Mouse (Mus musculus): ENCODE measurements around the gene Mmp15.

Gene Mmp15

GRCm38 (mm10) chr8:95341721-95342120 is 10.3 kb upstream of the Mmp15 start:
- no peak for DNase-seq (ENCODE audit: extremely low spot score)

- no peak for DNase-seq (ENCODE audit: extremely low spot score)
Observed at GRCm38 (mm10) chr8:95344668-95345067, 7.4 kb upstream of the Mmp15 start.

- DNase-seq (ENCODE audit: extremely low spot score) = peak; percentile 78
Observed at GRCm38 (mm10) chr8:95346643-95347545, 5.2 kb upstream of the Mmp15 start.

GRCm38 (mm10) chr8:95348356-95348755 is 3.7 kb upstream of the Mmp15 start:
- no peak for DNase-seq (ENCODE audit: extremely low spot score)

- no peak for DNase-seq (ENCODE audit: extremely low spot score)
Observed at GRCm38 (mm10) chr8:95348811-95349630, 3.0 kb upstream of the Mmp15 start.

GRCm38 (mm10) chr8:95351461-95351860 is 607 bp upstream of the Mmp15 start:
- DNase-seq (ENCODE audit: extremely low spot score) = no peak

- DNase-seq (ENCODE audit: extremely low spot score) = peak; percentile 77
Observed at GRCm38 (mm10) chr8:95352871-95353866, 1.1 kb downstream of the Mmp15 start.

GRCm38 (mm10) chr8:95354606-95355005 is 2.5 kb downstream of the Mmp15 start:
- no peak for DNase-seq (ENCODE audit: extremely low spot score)

- DNase-seq (ENCODE audit: extremely low spot score) = no peak
Observed at GRCm38 (mm10) chr8:95358550-95359411, 6.7 kb downstream of the Mmp15 start.

- no peak for DNase-seq (ENCODE audit: extremely low spot score)
Observed at GRCm38 (mm10) chr8:95360181-95361015, 8.3 kb downstream of the Mmp15 start.

- DNase-seq (ENCODE audit: extremely low spot score) = no peak
Observed at GRCm38 (mm10) chr8:95361016-95361341, 8.9 kb downstream of the Mmp15 start.

- DNase-seq (ENCODE audit: extremely low spot score) = no peak
Observed at GRCm38 (mm10) chr8:95362272-95362671, 10.2 kb downstream of the Mmp15 start.

- DNase-seq (ENCODE audit: extremely low spot score) = no peak
Observed at GRCm38 (mm10) chr8:95363849-95364248, 11.8 kb downstream of the Mmp15 start.

GRCm38 (mm10) chr8:95369581-95370326 is 17.7 kb downstream of the Mmp15 start:
- peak; percentile 38 for DNase-seq (ENCODE audit: extremely low spot score)

GRCm38 (mm10) chr8:95373389-95374002 is 21.4 kb downstream of the Mmp15 start:
- no peak for DNase-seq (ENCODE audit: extremely low spot score)

- DNase-seq (ENCODE audit: extremely low spot score) = no peak
Observed at GRCm38 (mm10) chr8:95374429-95374828, 22.4 kb downstream of the Mmp15 start.

GRCm38 (mm10) chr8:95375374-95375930 is 23.4 kb downstream of the Mmp15 start:
- DNase-seq (ENCODE audit: extremely low spot score) = no peak

- no peak for DNase-seq (ENCODE audit: extremely low spot score)
Observed at GRCm38 (mm10) chr8:95376309-95376999, 24.4 kb downstream of the Mmp15 start.
